Mouse (Mus musculus) stomach, postnatal 0 days (tissue): ENCODE results near the gene Scamp3.

Experiments used
- CTCF ChIP-seq: IDR thresholded peaks from 2 replicates; pipeline ENCODE4 v1.5.1; 2016; ENCODE audit warnings: antibody characterized with exemption, low read depth, mild to moderate bottlenecking, moderate library complexity
- EP300 ChIP-seq: optimal IDR thresholded peaks from 2 replicates; pipeline ENCODE3; 2016; ENCODE audit warnings: antibody characterized with exemption

GRCm38 (mm10) chr3:89163643-89164245 is 13.5 kb upstream of the Scamp3 start:
- no peak for TF ChIP-seq CTCF
- no peak for TF ChIP-seq EP300
